Mouse (Mus musculus) liver, adult 2 months (tissue): ENCODE data around the gene Ap4s1.

ENCODE experiments used
- CTCF ChIP-seq: fragments of 200-500 bp; IDR thresholded peaks from 2 replicates; pipeline ENCODE4 v1.5.1; 2011; ENCODE audit warnings: low read depth, low read length, control low read depth
- POLR2A ChIP-seq: fragments of 200-500 bp; IDR thresholded peaks from 2 replicates; pipeline ENCODE4 v1.6.1; 2011; ENCODE audit warnings: low read length, control low read depth; ENCODE audit not compliant: insufficient read depth; ENCODE audit errors: extremely low read depth

GRCm38 (mm10) chr12:51755938-51756598 is 65.2 kb downstream of the Ap4s1 start:
- TF ChIP-seq CTCF (no peak), POLR2A (no peak)
